Mouse (Mus musculus): ENCODE results near the gene Dnajc9. TPM values are rescaled to one million over a fixed set of nuclear protein-coding genes. Genes with fewer than 3 reads are reported as not detected.

The Dnajc9 gene
- polyA plus RNA-seq (2017; shearing (Covaris generic)), result 107 TPM

DNA sequence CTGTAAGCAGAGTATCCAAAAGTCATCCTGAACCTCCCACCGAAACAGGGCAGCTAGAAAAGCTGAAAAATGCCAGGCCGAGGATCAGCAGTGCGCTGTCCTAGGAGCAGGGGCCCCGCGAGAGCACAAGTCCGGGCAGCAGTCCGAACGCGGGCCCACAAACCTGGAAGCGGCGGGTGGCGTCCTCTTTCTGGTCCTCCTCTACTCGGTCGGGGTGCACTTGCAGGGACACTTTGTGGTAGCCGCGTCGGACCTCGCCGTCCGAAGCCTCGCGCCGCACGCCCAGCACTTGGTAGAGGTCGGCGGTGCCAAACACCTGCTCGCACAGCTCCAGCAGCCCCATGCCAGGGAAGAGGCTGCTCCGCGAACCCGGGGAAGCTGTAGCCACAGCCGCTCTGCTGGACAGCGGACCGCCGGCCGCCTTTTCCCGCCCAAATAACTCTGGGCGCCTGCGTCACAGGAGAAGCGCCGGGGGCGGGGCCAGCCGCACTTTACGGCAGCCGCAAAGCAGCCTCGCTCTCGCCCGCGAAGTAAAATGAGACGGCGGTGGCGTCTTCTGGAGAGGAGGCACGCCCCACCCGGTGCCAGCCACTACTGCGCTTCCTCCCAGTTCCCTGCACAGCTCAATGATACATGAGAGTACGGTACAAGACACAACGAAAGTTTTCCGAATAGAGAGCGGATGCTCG, at the start of gene Dnajc9:
TSS of gene Dnajc9 (minus strand) at position 470 of the 689 bp plus-strand sequence.

DNA sequence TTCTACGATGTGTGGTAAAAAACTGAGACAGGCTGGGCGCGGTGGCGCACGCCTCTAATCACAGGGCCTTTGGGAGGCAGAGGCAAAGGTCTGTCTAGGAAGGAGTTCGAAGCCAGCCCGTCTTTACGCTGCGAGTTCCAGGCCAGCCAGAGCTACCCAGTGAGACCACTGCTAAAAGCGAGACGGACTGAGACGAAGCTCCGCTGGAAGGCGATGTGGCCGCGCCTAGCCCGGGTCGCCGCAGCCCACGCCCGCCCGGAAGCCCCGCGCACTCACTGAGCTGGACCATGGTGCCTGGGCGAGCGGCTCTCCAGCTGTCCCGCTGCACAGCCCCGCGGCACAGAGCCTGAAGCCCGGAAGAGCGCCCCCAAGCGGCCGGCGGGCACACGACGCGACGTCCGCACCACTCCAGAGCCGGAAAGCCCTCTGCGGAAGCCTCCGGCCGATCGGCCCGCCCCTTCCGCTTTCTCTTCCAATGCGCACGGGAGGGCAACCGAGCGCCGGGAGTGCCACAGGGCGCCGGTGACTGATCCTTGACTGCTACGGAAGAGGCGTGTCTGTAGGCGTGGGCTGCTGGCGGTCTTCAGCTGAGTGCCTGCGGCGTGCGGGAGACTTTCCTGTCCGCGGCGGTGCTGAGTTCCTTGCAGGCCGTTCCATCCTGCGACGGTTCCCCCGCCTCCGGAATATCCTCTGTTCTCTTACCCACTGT, 4.6 kb upstream of the Dnajc9 start, which contains the start of gene Mrps16:
TSS of gene Mrps16 (minus strand) at position 430 of the 709 bp plus-strand sequence.

GRCm38 (mm10) chr14:20347991-20348541, 40.6 kb downstream of the Dnajc9 start, which contains the start of the genes Ecd and Fam149b:
Gene Ecd, minus strand, starts transcription at chr14:20348121.
Gene Fam149b, plus strand, starts transcription at chr14:20348162.

Other genes starting within 250 kb of the Dnajc9 start
- 19.0 TPM for gene Kcnk5, start 207.1 kb downstream of the Dnajc9 start, polyA plus RNA-seq (2017; shearing (Covaris generic))
- 0.56 TPM for gene Kcnk16, start 119.7 kb downstream of the Dnajc9 start, polyA plus RNA-seq (2017; shearing (Covaris generic))
- gene Nudt13, start 94.2 kb downstream of the Dnajc9 start, polyA plus RNA-seq (2017; shearing (Covaris generic)), result 11.5 TPM
- 27.7 TPM for gene Ecd, start 40.8 kb downstream of the Dnajc9 start, polyA plus RNA-seq (2017; shearing (Covaris generic))
- 39.2 TPM for gene Fam149b, start 40.7 kb downstream of the Dnajc9 start, polyA plus RNA-seq (2017; shearing (Covaris generic))
- 35.1 TPM for gene Mrps16, start 4.7 kb upstream of the Dnajc9 start, polyA plus RNA-seq (2017; shearing (Covaris generic))
- 0.35 TPM for gene Cfap70, start 63.3 kb upstream of the Dnajc9 start, polyA plus RNA-seq (2017; shearing (Covaris generic))
- 69.9 TPM for gene Anxa7, start 91.2 kb upstream of the Dnajc9 start, polyA plus RNA-seq (2017; shearing (Covaris generic))
- gene Mss51, start 108.0 kb upstream of the Dnajc9 start, polyA plus RNA-seq (2017; shearing (Covaris generic)), result 1.9 TPM
- 21.1 TPM for gene Ppp3cb, start 157.7 kb upstream of the Dnajc9 start, polyA plus RNA-seq (2017; shearing (Covaris generic))

All from effector memory CD4-positive, alpha-beta T cell, adult 7 months (primary cell).